Mouse (Mus musculus): ENCODE data around the gene Nav1.

The Nav1 gene

GRCm38 (mm10) chr1:135581001-135581400 is 26.1 kb downstream of the Nav1 start:
- no peak for DNase-seq

GRCm38 (mm10) chr1:135579111-135579510 is 28.0 kb downstream of the Nav1 start:
- DNase-seq = no peak

DNA sequence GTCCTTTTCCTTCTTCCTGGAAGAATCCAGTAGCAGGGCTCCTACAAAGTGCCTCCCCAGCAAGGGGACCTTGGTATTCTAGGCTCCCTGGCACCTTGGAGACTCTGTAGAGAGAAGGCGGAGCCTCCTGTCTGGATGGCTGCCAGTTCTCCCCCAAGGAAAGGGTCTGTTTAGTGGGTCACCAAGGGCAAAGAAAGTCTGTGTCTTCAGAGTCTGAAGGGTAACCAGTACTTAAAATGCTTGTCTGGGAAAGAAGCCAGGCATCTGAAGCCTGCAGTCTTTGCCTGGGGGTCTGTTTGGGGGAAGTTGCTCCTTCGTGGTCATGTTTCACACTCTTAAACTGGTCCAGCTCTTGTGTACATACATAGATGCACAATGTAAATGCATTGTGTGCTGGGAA is 29.3 kb downstream of the Nav1 start:
- no peak for DNase-seq

- DNase-seq = no peak
These were observed 31.7 kb downstream of the Nav1 start for GRCm38 (mm10) chr1:135575393-135575792.

DNA sequence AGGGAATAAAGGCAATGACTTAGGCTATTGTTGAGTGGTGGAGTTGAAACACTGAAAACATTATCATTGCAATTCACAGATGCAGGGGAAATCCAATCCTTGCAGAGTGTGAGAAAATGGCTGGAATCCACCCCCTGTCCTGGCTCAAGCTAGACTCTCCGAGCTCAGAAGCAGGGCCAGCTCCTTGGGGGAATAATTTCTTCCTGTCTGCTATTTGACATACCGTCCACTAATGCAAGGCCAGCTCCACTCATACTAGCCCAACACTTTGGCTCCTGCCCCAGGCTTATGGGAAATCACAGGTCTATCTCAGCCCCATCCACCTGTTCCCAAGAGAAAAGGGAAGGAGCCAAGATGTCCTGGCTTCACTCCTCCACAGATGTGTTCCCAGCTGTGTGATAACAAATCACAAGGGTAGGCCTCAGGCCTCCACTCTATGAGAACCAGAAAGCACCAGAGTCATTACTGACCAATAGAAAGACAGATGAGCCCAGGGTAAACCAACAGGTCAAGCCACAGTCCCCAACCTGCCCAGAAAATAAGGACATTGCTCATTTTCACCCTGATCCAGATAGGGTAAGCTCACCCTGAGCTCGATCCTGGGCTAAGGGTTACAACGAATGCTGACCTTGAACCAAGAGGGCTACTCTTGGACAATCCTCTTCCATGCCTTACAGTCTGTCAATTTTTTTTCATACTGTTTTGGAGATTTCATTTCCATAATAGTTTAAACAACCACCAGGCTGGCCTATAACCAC is 32.5 kb downstream of the Nav1 start:
- no peak for DNase-seq

DNA sequence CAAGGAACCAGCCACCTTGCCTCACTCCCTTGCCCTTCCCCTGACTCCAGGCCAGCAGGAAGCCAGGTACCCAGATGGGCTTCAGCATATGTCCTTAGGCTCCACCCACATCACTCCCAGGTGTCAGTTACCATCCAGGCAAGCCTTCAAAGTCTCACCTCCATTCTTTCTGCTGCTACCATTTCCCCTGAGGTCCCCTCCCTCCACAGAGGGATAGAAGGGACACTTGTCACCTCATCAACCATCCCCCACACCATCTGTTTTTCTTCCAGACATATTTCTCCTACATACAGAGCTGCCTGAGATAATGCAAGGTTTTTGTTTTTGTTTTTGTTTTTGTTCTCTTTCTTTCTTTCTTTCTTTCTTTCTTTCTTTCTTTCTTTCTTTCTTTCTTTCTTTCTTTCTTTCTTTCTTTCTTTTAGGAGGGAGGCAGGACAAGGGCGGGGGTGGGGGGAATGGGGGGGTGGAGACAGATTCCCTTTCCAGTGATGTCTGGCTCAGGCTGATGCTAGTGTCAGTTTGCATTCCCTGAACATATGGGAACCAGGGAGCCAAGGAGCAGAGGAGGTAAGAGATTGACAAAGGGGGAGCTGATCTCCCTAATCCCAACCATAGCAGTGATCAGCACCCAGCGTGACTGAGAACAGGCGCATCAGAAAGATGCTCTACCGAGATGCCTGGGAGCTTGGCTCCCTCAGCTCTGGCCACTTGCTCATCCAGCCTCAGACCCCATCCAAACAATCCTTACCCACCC is 34.8 kb downstream of the Nav1 start:
- DNase-seq = no peak

DNA sequence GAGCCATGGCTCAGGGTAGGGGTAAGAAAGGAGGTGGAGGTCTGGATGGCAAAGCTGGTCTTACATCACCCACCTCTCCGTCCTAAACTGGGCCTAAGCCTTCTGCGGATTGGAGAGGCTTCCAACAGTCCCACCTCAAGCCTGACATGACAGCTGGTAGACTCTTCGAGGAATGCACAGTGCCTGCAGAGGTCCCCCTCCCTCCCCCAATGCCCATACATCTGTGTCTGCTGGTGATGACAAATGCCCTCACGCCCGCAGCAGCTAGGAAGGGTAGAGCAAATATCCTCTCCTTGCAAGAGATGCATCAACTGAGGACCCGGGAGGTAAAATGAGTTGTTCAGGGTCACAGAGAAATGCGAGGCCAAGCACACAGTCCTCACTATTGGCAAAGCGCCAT is 39.0 kb downstream of the Nav1 start:
- no peak for DNase-seq

DNA sequence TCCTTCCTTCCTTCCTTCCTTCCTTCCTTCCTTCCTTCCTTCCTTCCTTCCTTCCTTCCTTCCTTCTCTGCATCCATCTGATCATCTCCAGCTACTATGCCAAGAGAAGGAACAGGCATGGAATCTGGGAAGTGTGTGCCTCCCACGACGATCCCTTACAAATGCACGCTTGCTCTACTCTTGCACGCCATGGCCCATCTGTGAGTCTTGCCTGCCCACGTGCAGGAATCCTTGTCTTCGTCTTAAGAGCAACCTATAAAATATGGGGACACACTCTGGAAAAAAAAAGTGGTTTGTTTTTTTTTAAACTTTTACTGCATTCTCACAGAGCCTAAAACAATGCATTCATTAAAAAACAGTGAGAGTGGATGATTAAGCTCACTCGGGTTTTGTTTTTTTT is 40.5 kb downstream of the Nav1 start:
- no peak for DNase-seq

GRCm38 (mm10) chr1:135565775-135566174 is 41.3 kb downstream of the Nav1 start:
- no peak for DNase-seq

DNA sequence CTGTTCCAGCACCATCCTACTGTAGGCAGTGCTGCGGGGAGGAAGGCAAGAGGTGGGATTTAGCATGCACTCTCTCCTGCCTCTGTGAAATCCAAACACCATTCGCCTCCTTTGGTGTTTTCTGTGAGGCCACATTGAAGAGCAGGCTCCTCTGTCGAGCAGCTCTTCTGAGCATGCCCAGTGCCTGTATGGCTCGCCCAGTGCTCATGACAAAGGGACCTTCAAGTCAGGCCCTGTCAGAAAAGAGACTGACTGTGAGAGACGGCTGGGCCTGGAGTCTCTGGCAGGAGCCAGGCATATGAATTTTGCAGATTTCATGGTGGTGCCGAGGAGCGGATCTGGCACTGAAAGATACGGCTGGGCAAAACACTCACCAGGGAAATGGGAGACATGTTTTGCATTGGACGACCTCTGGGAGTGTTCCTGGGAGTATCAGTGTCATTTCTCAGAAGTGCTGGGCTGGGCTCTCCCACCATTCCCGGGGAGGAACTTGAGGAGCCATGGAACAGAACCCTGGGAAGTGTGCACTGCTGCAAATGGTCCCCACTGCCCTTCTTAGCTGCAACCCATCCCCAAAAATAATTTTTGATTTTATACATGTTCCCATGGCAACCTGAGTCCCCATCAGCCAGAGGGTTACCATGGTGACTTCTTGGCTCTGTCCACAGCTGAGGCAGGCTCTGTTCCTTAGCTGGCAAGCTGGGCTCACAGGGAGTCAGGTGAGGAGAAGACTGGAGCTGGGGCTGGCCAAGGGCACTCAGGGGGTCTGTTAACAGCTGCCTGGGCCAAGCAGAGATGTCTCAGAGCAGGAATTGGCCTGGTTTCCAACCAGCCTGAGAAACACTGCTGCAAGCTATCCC is 42.2 kb downstream of the Nav1 start:
- DNase-seq = no peak

- peak; percentile 57 to 85 for DNase-seq
These were observed 43.2 kb downstream of the Nav1 start for GRCm38 (mm10) chr1:135563781-135564414.

GRCm38 (mm10) chr1:135562982-135563650 is 44.0 kb downstream of the Nav1 start:
- DNase-seq = peak in 1 of 2 experiments; percentile 57

GRCm38 (mm10) chr1:135562115-135562514 is 45.0 kb downstream of the Nav1 start:
- DNase-seq = peak; percentile 63 to 83

DNA sequence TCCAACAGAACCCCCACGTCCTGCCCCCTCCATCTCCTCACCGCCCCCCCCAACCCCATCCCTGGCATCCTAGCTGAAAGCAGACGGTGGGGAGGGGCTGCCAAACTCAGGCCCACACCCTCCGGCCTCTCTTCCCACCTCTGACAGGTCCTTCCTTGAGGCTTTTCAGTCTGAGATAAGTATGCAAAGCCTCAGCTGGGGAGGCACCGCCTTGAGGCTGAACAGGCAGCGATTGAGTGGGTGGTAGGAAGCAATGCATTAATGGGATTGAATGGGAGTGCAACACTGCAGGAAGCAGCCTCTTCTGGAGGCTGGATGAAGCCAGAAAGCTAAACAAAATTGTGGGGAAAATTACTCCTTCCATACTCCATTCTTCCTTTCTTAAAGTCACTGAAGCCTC is 45.8 kb downstream of the Nav1 start:
- no peak for DNase-seq

- DNase-seq = peak; percentile 40 to 70
These were observed 49.1 kb downstream of the Nav1 start for GRCm38 (mm10) chr1:135557976-135558375.

- DNase-seq = no peak
These were observed 51.2 kb downstream of the Nav1 start for GRCm38 (mm10) chr1:135555885-135556284.

GRCm38 (mm10) chr1:135554632-135555260 is 52.3 kb downstream of the Nav1 start:
- DNase-seq = peak in 1 of 2 experiments; percentile 68

DNA sequence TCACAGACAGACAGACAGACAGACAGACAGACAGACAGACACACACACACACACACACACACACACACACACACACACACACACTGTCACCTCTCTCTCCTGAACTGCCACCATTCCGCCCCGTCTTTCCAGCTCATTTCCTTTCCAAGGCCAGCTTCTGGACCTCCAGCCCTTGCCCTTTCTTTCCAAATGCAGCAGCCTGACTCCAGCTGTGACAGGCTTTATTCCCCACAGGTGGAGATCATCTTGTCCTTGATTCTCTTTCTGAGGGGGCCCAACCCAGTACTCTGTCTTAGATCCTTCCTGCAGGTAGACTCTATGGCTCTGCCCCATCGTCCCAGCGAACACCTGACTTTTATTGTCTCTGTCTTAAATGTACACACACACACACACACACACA is 53.5 kb downstream of the Nav1 start:
- no peak for DNase-seq

DNA sequence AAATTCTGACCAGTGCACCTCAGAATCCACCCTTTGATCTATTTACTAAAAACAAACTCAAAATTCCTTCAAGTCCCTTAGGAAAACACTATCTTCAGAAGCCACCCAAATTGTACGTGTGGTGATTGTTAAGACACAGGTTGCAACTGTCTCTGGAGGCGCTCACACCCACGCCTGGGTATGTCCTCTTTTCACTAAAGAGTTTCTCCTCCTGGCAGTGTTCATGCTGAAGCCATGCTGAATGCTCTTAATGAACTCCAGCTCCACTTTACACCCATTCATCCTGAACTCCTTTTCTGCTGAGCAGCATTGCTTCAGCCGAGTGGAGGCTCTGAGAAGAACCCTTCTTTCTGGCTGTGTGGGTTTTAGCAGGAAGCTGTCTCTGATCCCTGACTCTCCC is 53.9 kb downstream of the Nav1 start:
- no peak for DNase-seq

DNA sequence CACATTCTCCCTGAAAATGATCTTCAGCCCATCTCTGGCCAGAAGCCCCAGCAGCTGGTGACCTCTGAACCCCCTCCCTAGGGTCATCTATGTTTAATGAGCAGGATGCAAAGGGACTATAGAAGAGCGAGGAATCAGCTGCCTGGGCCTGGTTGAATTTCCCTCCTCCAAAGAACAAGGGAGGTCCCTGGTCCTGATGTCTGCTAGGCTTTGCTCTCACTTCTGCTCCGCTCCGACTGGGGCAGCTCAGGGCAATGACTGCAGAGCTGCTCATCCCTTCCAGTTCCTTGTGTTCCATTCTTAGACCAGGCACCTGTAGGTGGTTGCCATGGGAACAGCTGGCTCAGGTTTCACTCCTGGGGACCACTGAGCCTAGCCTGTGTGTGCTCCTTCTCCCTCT is 56.2 kb downstream of the Nav1 start:
- no peak for DNase-seq

GRCm38 (mm10) chr1:135548750-135549149 is 58.3 kb downstream of the Nav1 start:
- peak; percentile 87 to 95 for DNase-seq

- DNase-seq = no peak
These were observed 61.0 kb downstream of the Nav1 start for GRCm38 (mm10) chr1:135546099-135546498.

All from kidney, postnatal 25 days (tissue).